7 mouse cellular contexts compared by ENCODE assay signal in genomic region chr13:107889588-107889984, GRCm38 (mm10).
DNase-seq lines count a peak whose midpoint lies in the region; ATAC-seq and TF ChIP-seq lines count a peak whose summit lies in the region.

No protein-coding gene starts in this region.

- H3K4me2 ChIP-seq in embryonic facial prominence, embryonic 15.5 days (replicated peaks), result peak overlapping the region; percentile 90
- peak overlapping the region; percentile 77 for H3K4me2 ChIP-seq in limb, embryonic 14.5 days (replicated peaks; ENCODE audit: low read depth, low read length, severe bottlenecking)
- peak overlapping the region; percentile 88 for H3K4me2 ChIP-seq in stomach, postnatal 0 days (replicated peaks; ENCODE audit: low read depth)

- intact Hi-C loops in left cerebral cortex, postnatal 10 days (cut with DNase I), result loop anchor here (5.0 to 10.0 kb wide), 4 partner anchors 42 to 427 kb away; no protein-coding TSS in a partner anchor
- intact Hi-C loops in left cerebral cortex, postnatal 25 days (cut with DNase I), result loop anchor here (5.0 to 10.0 kb wide), 4 partner anchors 42 to 427 kb away; no protein-coding TSS in a partner anchor

- WGBS in embryonic facial prominence, embryonic 15.5 days, result under 1% methylated on average over 33 of the region's 66 CpGs
- WGBS in limb, embryonic 14.5 days, result 0% methylated on average over 5 of the region's 66 CpGs
- 0% methylated on average over 15 of the region's 66 CpGs for WGBS in stomach, postnatal 0 days

- H3K4me3 ChIP-seq in embryonic facial prominence, embryonic 15.5 days (replicated peaks), result peak overlapping the region; percentile 79
- H3K4me3 ChIP-seq in limb, embryonic 14.5 days (replicated peaks; ENCODE audit: low read length), result peak overlapping the region; percentile 73
- peak overlapping the region; percentile 93 for H3K4me3 ChIP-seq in stomach, postnatal 0 days (ENCODE audit: low read depth, low read length)

- H3K36me3 ChIP-seq in embryonic facial prominence, embryonic 15.5 days, result no peaks in the 10 kb centered on the region
- no peaks in the 10 kb centered on the region for H3K36me3 ChIP-seq in limb, embryonic 14.5 days (ENCODE audit: control insufficient read depth, insufficient read depth, low read length)
- no peaks in the 10 kb centered on the region for H3K36me3 ChIP-seq in stomach, postnatal 0 days (ENCODE audit: control insufficient read depth, insufficient read depth, low read length)

- peak overlapping the region; percentile 64 for H3K9ac ChIP-seq in embryonic facial prominence, embryonic 15.5 days
- H3K9ac ChIP-seq in limb, embryonic 14.5 days (ENCODE audit: low read depth, low read length, severe bottlenecking), result peak overlapping the region; percentile 72
- H3K9ac ChIP-seq in stomach, postnatal 0 days (ENCODE audit: low read length), result peak overlapping the region; percentile 91

- H3K27me3 ChIP-seq in Patski, result no peaks in the 10 kb centered on the region
- peaks cover 6% of the 10 kb centered on the region; the same call in 1 of the 2 replicates for H3K27me3 ChIP-seq in embryonic facial prominence, embryonic 15.5 days
- H3K27me3 ChIP-seq in limb, embryonic 14.5 days (ENCODE audit: control insufficient read depth, insufficient read depth, low read length), result peaks cover 5% of the 10 kb centered on the region; the same call in 1 of the 2 replicates
- H3K27me3 ChIP-seq in stomach, postnatal 0 days (ENCODE audit: control insufficient read depth, insufficient read depth, low read length), result no peaks in the 10 kb centered on the region

- peaks cover 20% of the 10 kb centered on the region for H3K4me1 ChIP-seq in embryonic facial prominence, embryonic 15.5 days
- H3K4me1 ChIP-seq in limb, embryonic 14.5 days (ENCODE audit: control insufficient read depth, insufficient read depth, low read length), result peaks cover 4% of the 10 kb centered on the region; the same call in 1 of the 2 replicates
- no peaks in the 10 kb centered on the region for H3K4me1 ChIP-seq in stomach, postnatal 0 days (replicated peaks; ENCODE audit: control insufficient read depth, insufficient read depth)

- no peaks in the 10 kb centered on the region for H3K9me3 ChIP-seq in embryonic facial prominence, embryonic 15.5 days (replicated peaks)
- H3K9me3 ChIP-seq in limb, embryonic 14.5 days (ENCODE audit: control insufficient read depth, low read length), result no peaks in the 10 kb centered on the region
- no peaks in the 10 kb centered on the region for H3K9me3 ChIP-seq in stomach, postnatal 0 days (ENCODE audit: control insufficient read depth, low read length)

- ATAC-seq in Patski, result peak; percentile 0
- ATAC-seq in embryonic facial prominence, embryonic 15.5 days (ENCODE audit: insufficient number of reproducible peaks, low FRiP score, low TSS enrichment, low read depth), result no peak
- no peak for ATAC-seq in limb, embryonic 14.5 days (ENCODE audit: low FRiP score, low read depth)
- no peak for ATAC-seq in stomach, postnatal 0 days (ENCODE audit: low FRiP score, low TSS enrichment)

- TF ChIP-seq CTCF in Patski (IDR thresholded peaks at IDR 0.05), result no peak
- TF ChIP-seq CTCF in stomach, postnatal 0 days (IDR thresholded peaks at IDR 0.05; ENCODE audit: low read depth), result no peak

- H3K27ac ChIP-seq in embryonic facial prominence, embryonic 15.5 days (replicated peaks), result peak overlapping the region; percentile 96
- H3K27ac ChIP-seq in limb, embryonic 14.5 days (replicated peaks; ENCODE audit: low read depth, low read length), result peak overlapping the region; percentile 75
- H3K27ac ChIP-seq in stomach, postnatal 0 days (replicated peaks), result peak overlapping the region; percentile 96

- POLR2A ChIA-PET in Patski (lab: Charles Lee), result no interaction called here

- DNase-seq in left cerebral cortex, postnatal 10 days (ENCODE audit: extremely low spot score in 1 of 2, low spot score in 2 of 2), result peak; percentile 23 to 69
- DNase-seq in left cerebral cortex, postnatal 25 days (ENCODE audit: low spot score in 2 of 2), result no peak
- no peak for DNase-seq in Patski (ENCODE audit: low read depth, low spot score)
- DNase-seq in limb, embryonic 14.5 days (ENCODE audit: low spot score), result no peak
- DNase-seq in stomach, postnatal 0 days (ENCODE audit: low spot score), result no peak
- DNase-seq in adrenal gland, postnatal 10 days, result no peak

- CTCF ChIA-PET in Patski (lab: Charles Lee), result no interaction called here

- TF ChIP-seq POLR2A in limb, embryonic 14.5 days (IDR thresholded peaks at IDR 0.05; ENCODE audit: borderline replicate concordance, extremely low read depth, insufficient read depth, insufficient read length), result no peak

- in situ Hi-C loops in Patski (cut with MboI; ENCODE audit: low pct_unique_long_range_greater_than_20kb), result loop anchor here (10.0 kb wide), 1 partner anchor 145 kb away; no protein-coding TSS in a partner anchor

- no peak for TF ChIP-seq EP300 in stomach, postnatal 0 days (optimal IDR thresholded peaks at IDR 0.05)

Comparison
In these comparisons a context has a peak if more than half of its experiments do, and no peak if none do; other contexts are left out.
1. DNase-seq: peak in left cerebral cortex, postnatal 10 days (2 of 2); none in left cerebral cortex, postnatal 25 days (0 of 2), Patski (single experiment), limb, embryonic 14.5 days (single experiment), stomach, postnatal 0 days (single experiment) and adrenal gland, postnatal 10 days (single experiment).
2. Peak in every context shown above with its lines, with median percentiles within 50 percentile points of each other: H3K27ac ChIP-seq, H3K4me2 ChIP-seq, H3K4me3 ChIP-seq and H3K9ac ChIP-seq.